Mouse (Mus musculus) liver, embryonic 11.5 days (tissue): ENCODE measurements around the gene Hdac7. TPM values are rescaled to one million over a fixed set of nuclear protein-coding genes. Genes with fewer than 3 reads are reported as not detected.

Experiments
- ATAC-seq: fragments of 200-750 bp; cut with Nextera tagmentation; replicated peaks from 2 replicates; pipeline ENCODE4 v1.8.0; 2017; ENCODE audit warnings: moderate number of reproducible peaks, mild to moderate bottlenecking, moderate TSS enrichment, moderate library complexity; ENCODE audit not compliant: low FRiP score
- DNase-seq: peaks from one replicate; pipeline ENCODE4 v3.0.0-alpha.2; 2017; ENCODE audit warnings: low spot score
- H3K27ac ChIP-seq: fragments of 300-500 bp; sonication (generic); 2 replicates; pipeline ENCODE4 v1.5.1; 2014; ENCODE audit warnings: mild to moderate bottlenecking, low read depth, low read length, control low read depth
- H3K27me3 ChIP-seq: fragments of 300-500 bp; sonication (generic); replicated peaks from 2 replicates; pipeline ENCODE4 v1.6.1; 2014; ENCODE audit warnings: low read length, mixed read lengths; ENCODE audit not compliant: control insufficient read depth, insufficient read depth
- H3K36me3 ChIP-seq: fragments of 300-500 bp; sonication (generic); 2 replicates; pipeline ENCODE4 v1.6.1; 2014; ENCODE audit warnings: mild to moderate bottlenecking, low read length, moderate library complexity, mixed read lengths; ENCODE audit not compliant: control insufficient read depth, insufficient read depth
- H3K4me1 ChIP-seq: fragments of 300-500 bp; sonication (generic); replicated peaks from 2 replicates; pipeline ENCODE4 v1.6.1; 2014; ENCODE audit warnings: low read length, mixed read lengths; ENCODE audit not compliant: control insufficient read depth, insufficient read depth
- H3K4me2 ChIP-seq: fragments of 300-500 bp; sonication (generic); 2 replicates; pipeline ENCODE4 v1.6.1; 2014; ENCODE audit warnings: mild to moderate bottlenecking, control low read depth, moderate library complexity
- H3K4me3 ChIP-seq: fragments of 300-500 bp; sonication (generic); 2 replicates; pipeline ENCODE4 v1.5.1; 2014; ENCODE audit warnings: low read depth, low read length, control low read depth
- H3K9ac ChIP-seq: fragments of 300-500 bp; sonication (generic); 2 replicates; pipeline ENCODE4 v1.6.1; 2014; ENCODE audit warnings: low read depth, low read length, control low read depth
- H3K9me3 ChIP-seq: fragments of 300-500 bp; sonication (generic); 2 replicates; pipeline ENCODE4 v1.6.1; 2016; ENCODE audit warnings: low read length, inconsistent platforms, mixed read lengths; ENCODE audit not compliant: control insufficient read depth
- WGBS: fragments of 180-500 bp; shearing (Covaris S2); extraction: QIAGEN DNeasy Blood & Tissue Kit; methylation state at CpG from one replicate; pipeline ENCODE4 v1.1.7; 2014; 5-methylcytosine and 5-hydroxymethylcytosine counted together
- polyA plus RNA-seq: library from polyadenylated mRNA; unstranded; fragments of >200 nt; fragmentation: Nextera tagmentation; extraction: Ambion mirVana; gene quantifications from 2 replicates; pipeline ENCODE4 v1.2.1, GENCODE M21; 2014

Gene Hdac7
- polyA plus RNA-seq, 1 experiment from 2014 or later: 33.5 TPM

GRCm38 (mm10) chr15:97840781-97841180 lies 3.5 kb downstream of the Hdac7 start:
- ATAC-seq: no peak
- Histone ChIP-seq H3K27me3 (no peaks in the 10 kb centered on the region), H3K4me2 (no peak overlapping the region), H3K9ac (no peak overlapping the region; the same call in 1 of the 2 replicates), H3K36me3 (no peaks in the 10 kb centered on the region), H3K9me3 (no peaks in the 10 kb centered on the region), H3K4me3 (no peak overlapping the region), H3K27ac (no peak overlapping the region), H3K4me1 (peaks cover 62% of the 10 kb centered on the region)
- WGBS: 91% methylated on average over 1 of the region's 1 CpGs
- DNase-seq: no peak

GRCm38 (mm10) chr15:97839991-97840455 lies 4.3 kb downstream of the Hdac7 start:
- Histone ChIP-seq H3K27ac (peak overlapping the region; percentile 44; the same call in 1 of the 2 replicates), H3K9me3 (no peaks in the 10 kb centered on the region), H3K9ac (no peak overlapping the region), H3K27me3 (no peaks in the 10 kb centered on the region), H3K36me3 (no peaks in the 10 kb centered on the region), H3K4me1 (peaks cover 57% of the 10 kb centered on the region), H3K4me3 (no peak overlapping the region), H3K4me2 (no peak overlapping the region)
- DNase-seq (no peak), ATAC-seq (peak; percentile 50)
- 47% methylated on average over 3 of the region's 3 CpGs for WGBS

- 0 out of 2 replicates have a peak overlapping the region, but pooled peaks have one; percentile 44 for H3K27ac ChIP-seq
- WGBS: 85% methylated on average over 4 of the region's 4 CpGs
These were observed 4.8 kb downstream of the Hdac7 start for GRCm38 (mm10) chr15:97839473-97839872.

GRCm38 (mm10) chr15:97839012-97839411 lies 5.3 kb downstream of the Hdac7 start:
- H3K4me3 ChIP-seq: no peak overlapping the region
- no peak for ATAC-seq
- H3K27ac ChIP-seq: no peak overlapping the region
- no peak for DNase-seq
- no peak overlapping the region for H3K4me2 ChIP-seq
- no peaks in the 10 kb centered on the region for H3K27me3 ChIP-seq
- no peaks in the 10 kb centered on the region for H3K36me3 ChIP-seq
- no peak overlapping the region for H3K9ac ChIP-seq
- 86% methylated on average over 2 of the region's 2 CpGs for WGBS
- H3K9me3 ChIP-seq: no peaks in the 10 kb centered on the region
- peaks cover 49% of the 10 kb centered on the region for H3K4me1 ChIP-seq

More at GRCm38 (mm10) chr15:97839473-97839872, 4.8 kb downstream of the Hdac7 start:
- Histone ChIP-seq H3K27me3 (no peaks in the 10 kb centered on the region), H3K4me1 (peaks cover 54% of the 10 kb centered on the region), H3K9me3 (no peaks in the 10 kb centered on the region), H3K9ac (no peak overlapping the region), H3K4me3 (no peak overlapping the region), H3K4me2 (no peak overlapping the region), H3K36me3 (no peaks in the 10 kb centered on the region)
- no peak for DNase-seq
- no peak for ATAC-seq

GRCm38 (mm10) chr15:97838395-97838794 lies 5.9 kb downstream of the Hdac7 start:
- Histone ChIP-seq H3K9ac (no peak overlapping the region; the same call in 1 of the 2 replicates), H3K27ac (no peak overlapping the region), H3K4me1 (peaks cover 44% of the 10 kb centered on the region), H3K36me3 (no peaks in the 10 kb centered on the region), H3K4me3 (no peak overlapping the region), H3K4me2 (no peak overlapping the region), H3K27me3 (no peaks in the 10 kb centered on the region), H3K9me3 (no peaks in the 10 kb centered on the region)
- ATAC-seq (no peak), DNase-seq (no peak)
- WGBS: 70% methylated on average over 4 of the region's 4 CpGs

- no peak for DNase-seq
- Histone ChIP-seq H3K36me3 (no peaks in the 10 kb centered on the region), H3K27ac (no peak overlapping the region), H3K4me3 (no peak overlapping the region), H3K4me1 (peaks cover 48% of the 10 kb centered on the region), H3K4me2 (no peak overlapping the region), H3K9me3 (no peaks in the 10 kb centered on the region), H3K27me3 (no peaks in the 10 kb centered on the region), H3K9ac (no peak overlapping the region)
- 18% methylated on average over 8 of the region's 8 CpGs for WGBS
- no peak for ATAC-seq
These were observed 6.7 kb downstream of the Hdac7 start for GRCm38 (mm10) chr15:97837491-97838061.

- peaks cover 53% of the 10 kb centered on the region for H3K4me1 ChIP-seq
- no peak overlapping the region for H3K4me2 ChIP-seq
- H3K9ac ChIP-seq: no peak overlapping the region
- no peaks in the 10 kb centered on the region for H3K9me3 ChIP-seq
- DNase-seq (no peak), ATAC-seq (no peak)
- 58% methylated on average over 8 of the region's 8 CpGs for WGBS
- H3K27ac ChIP-seq: no peak overlapping the region
- no peaks in the 10 kb centered on the region for H3K36me3 ChIP-seq
- no peaks in the 10 kb centered on the region for H3K27me3 ChIP-seq
- no peak overlapping the region for H3K4me3 ChIP-seq
These were observed 7.4 kb downstream of the Hdac7 start for GRCm38 (mm10) chr15:97836894-97837247.

- Histone ChIP-seq H3K4me2 (no peak overlapping the region), H3K4me1 (peaks cover 51% of the 10 kb centered on the region), H3K9ac (no peak overlapping the region), H3K27me3 (no peaks in the 10 kb centered on the region), H3K9me3 (no peaks in the 10 kb centered on the region), H3K4me3 (no peak overlapping the region), H3K36me3 (no peaks in the 10 kb centered on the region), H3K27ac (no peak overlapping the region)
- WGBS: 54% methylated on average over 17 of the region's 17 CpGs
- DNase-seq (no peak), ATAC-seq (no peak)
These were observed 8.0 kb downstream of the Hdac7 start for GRCm38 (mm10) chr15:97836153-97836893.
